Mouse (Mus musculus): ENCODE measurements around the gene Blzf1. TPM values are rescaled to one million over a fixed set of nuclear protein-coding genes. Genes with fewer than 3 reads are reported as not detected.

Blzf1 gene
- polyA plus RNA-seq, 1 experiment from 2014 or later = 26.8 TPM

DNA sequence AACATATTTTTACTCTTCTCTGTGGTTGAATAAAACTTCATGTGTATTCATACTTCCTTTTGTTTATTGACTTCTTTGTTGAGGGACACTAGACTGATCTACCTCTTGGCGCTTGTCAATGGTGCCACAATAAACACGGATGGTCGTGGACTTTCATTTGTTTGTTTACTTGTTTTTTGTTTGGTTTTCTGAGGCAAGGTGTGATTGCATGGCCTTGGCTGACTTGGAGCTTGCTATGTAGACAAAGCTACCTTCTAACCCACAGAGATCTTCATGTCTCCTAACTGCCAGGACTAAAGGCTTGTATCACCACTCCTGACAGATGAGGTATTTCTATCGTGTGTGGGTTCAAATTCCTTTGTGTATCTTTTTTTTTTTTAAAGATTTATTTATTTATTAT lies 16.9 kb upstream of the Blzf1 start:
- Histone ChIP-seq H3K4me3 (ENCODE audit: low read length) (no peak overlapping the region), H3K27ac (ENCODE audit: low read length) (no peak overlapping the region), H3K27me3 (replicated peaks; ENCODE audit: control insufficient read depth, insufficient read depth, low read length) (no peaks in the 10 kb centered on the region), H3K9me3 (ENCODE audit: control insufficient read depth, low read length) (no peaks in the 10 kb centered on the region), H3K36me3 (ENCODE audit: control insufficient read depth, insufficient read depth, low read length) (no peaks in the 10 kb centered on the region), H3K9ac (ENCODE audit: low read depth, low read length) (no peak overlapping the region), H3K4me1 (ENCODE audit: control insufficient read depth, insufficient read depth, low read length) (peaks cover 14% of the 10 kb centered on the region), H3K4me2 (ENCODE audit: low read depth, low read length) (no peak overlapping the region)
- WGBS = 86% methylated on average over 4 of the region's 4 CpGs
- ATAC-seq = no peak

DNA sequence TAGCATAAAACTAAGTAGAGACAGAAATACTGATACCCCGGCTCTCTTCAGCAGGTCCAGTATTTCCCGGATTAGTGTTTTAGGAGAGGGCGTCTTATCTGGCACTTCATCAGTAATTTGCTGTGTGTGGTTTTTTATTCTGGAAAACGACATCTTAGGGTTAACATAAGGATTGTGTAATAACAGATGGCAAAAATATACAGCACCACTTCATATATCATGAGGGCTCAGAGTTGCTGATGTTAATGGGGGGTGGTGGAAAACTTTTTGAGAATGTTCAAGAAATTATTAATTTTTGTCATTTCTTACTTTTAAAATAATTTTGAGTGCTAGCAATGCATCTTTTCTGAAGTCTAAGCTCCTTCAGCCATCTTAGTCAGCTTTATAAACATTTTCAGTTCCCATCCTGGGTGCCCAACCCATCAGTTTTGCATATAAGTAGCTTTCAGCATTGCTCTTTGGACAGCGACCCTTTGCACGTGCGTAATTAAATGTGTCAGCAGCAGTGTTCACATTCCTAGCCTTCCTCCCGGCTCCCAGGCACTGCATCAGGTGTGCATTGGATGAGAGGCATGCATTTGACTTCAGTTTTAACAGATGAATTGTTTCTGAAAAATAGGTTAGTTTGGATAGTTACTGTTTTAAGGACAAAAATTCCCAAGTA lies 15.8 kb upstream of the Blzf1 start:
- H3K4me2 ChIP-seq (ENCODE audit: low read depth, low read length) = no peak overlapping the region
- H3K27ac ChIP-seq (ENCODE audit: low read length) = no peak overlapping the region
- H3K36me3 ChIP-seq (ENCODE audit: control insufficient read depth, insufficient read depth, low read length) = no peaks in the 10 kb centered on the region
- ATAC-seq = no peak
- H3K4me3 ChIP-seq (ENCODE audit: low read length) = no peak overlapping the region
- H3K4me1 ChIP-seq (ENCODE audit: control insufficient read depth, insufficient read depth, low read length) = peaks cover 20% of the 10 kb centered on the region
- H3K9ac ChIP-seq (ENCODE audit: low read depth, low read length) = no peak overlapping the region
- 68% methylated on average over 8 of the region's 8 CpGs for WGBS
- H3K9me3 ChIP-seq (ENCODE audit: control insufficient read depth, low read length) = no peaks in the 10 kb centered on the region
- H3K27me3 ChIP-seq (replicated peaks; ENCODE audit: control insufficient read depth, insufficient read depth, low read length) = no peaks in the 10 kb centered on the region

DNA sequence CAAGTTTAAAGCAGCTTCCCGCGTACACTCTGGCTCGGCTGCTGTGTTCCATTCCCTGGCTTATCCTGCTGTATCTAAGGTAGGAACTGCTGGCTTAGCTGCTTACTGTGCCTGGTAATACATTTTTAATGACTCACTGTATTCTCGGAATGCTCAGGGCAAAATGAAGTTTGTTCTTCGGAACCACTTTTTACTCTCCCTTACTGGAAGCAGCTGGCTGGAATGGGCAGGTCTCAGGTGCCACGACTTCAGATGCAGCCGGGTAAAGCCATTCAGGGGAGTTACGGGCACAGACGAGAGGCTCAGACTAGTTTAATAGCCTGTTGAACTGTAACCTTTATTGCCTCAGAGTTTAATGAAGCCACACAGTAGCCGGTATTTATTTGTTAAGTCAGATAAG lies 14.1 kb upstream of the Blzf1 start:
- Histone ChIP-seq H3K36me3 (ENCODE audit: control insufficient read depth, insufficient read depth, low read length) (no peaks in the 10 kb centered on the region), H3K27ac (ENCODE audit: low read length) (peak overlapping the region; percentile 60), H3K4me3 (ENCODE audit: low read length) (0 out of 2 replicates have a peak overlapping the region, but pooled peaks have one; percentile 1), H3K9ac (ENCODE audit: low read depth, low read length) (no peak overlapping the region), H3K9me3 (ENCODE audit: control insufficient read depth, low read length) (no peaks in the 10 kb centered on the region), H3K4me1 (ENCODE audit: control insufficient read depth, insufficient read depth, low read length) (peaks cover 20% of the 10 kb centered on the region), H3K4me2 (ENCODE audit: low read depth, low read length) (no peak overlapping the region), H3K27me3 (replicated peaks; ENCODE audit: control insufficient read depth, insufficient read depth, low read length) (no peaks in the 10 kb centered on the region)
- WGBS = 53% methylated on average over 10 of the region's 10 CpGs
- peak; percentile 81 for ATAC-seq

DNA sequence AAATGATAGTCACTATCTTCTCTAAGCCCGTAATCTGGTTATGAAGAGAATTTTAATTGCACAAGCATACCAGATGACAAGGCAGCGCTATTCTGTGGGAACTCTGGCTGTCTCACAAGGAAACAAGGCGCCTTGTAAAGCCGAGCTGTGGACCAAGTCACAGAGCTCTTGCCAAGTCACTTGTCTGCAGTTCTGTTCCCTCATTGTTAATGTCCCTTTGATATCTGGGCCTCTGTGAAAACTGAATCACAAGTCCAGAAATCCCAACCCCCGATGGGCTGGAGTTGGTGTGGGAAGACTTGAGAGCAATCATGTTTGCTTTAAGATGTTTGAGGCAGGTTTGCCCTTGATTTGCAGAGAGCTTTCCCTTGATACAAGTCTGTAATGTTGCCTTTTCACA lies 13.4 kb upstream of the Blzf1 start:
- WGBS = 63% methylated on average over 5 of the region's 5 CpGs
- Histone ChIP-seq H3K4me1 (ENCODE audit: control insufficient read depth, insufficient read depth, low read length) (peaks cover 20% of the 10 kb centered on the region), H3K27me3 (replicated peaks; ENCODE audit: control insufficient read depth, insufficient read depth, low read length) (no peaks in the 10 kb centered on the region), H3K4me2 (ENCODE audit: low read depth, low read length) (no peak overlapping the region), H3K4me3 (ENCODE audit: low read length) (no peak overlapping the region), H3K9ac (ENCODE audit: low read depth, low read length) (no peak overlapping the region), H3K27ac (ENCODE audit: low read length) (0 out of 2 replicates have a peak overlapping the region, but pooled peaks have one; percentile 3), H3K9me3 (ENCODE audit: control insufficient read depth, low read length) (no peaks in the 10 kb centered on the region), H3K36me3 (ENCODE audit: control insufficient read depth, insufficient read depth, low read length) (no peaks in the 10 kb centered on the region)
- no peak for ATAC-seq

GRCm38 (mm10) chr1:164319542-164320140 lies 12.4 kb upstream of the Blzf1 start:
- 50% methylated on average over 14 of the region's 14 CpGs for WGBS
- H3K9ac ChIP-seq (ENCODE audit: low read depth, low read length) = peak overlapping the region; percentile 42; the same call in 1 of the 2 replicates
- no peaks in the 10 kb centered on the region for H3K27me3 ChIP-seq (replicated peaks; ENCODE audit: control insufficient read depth, insufficient read depth, low read length)
- no peaks in the 10 kb centered on the region for H3K9me3 ChIP-seq (ENCODE audit: control insufficient read depth, low read length)
- 0 out of 2 replicates have a peak overlapping the region, but pooled peaks have one; percentile 8 for H3K4me2 ChIP-seq (ENCODE audit: low read depth, low read length)
- no peaks in the 10 kb centered on the region for H3K36me3 ChIP-seq (ENCODE audit: control insufficient read depth, insufficient read depth, low read length)
- peak overlapping the region; percentile 27; the same call in 1 of the 2 replicates for H3K27ac ChIP-seq (ENCODE audit: low read length)
- no peak overlapping the region for H3K4me3 ChIP-seq (ENCODE audit: low read length)
- no peak for ATAC-seq
- peaks cover 20% of the 10 kb centered on the region for H3K4me1 ChIP-seq (ENCODE audit: control insufficient read depth, insufficient read depth, low read length)

- no peaks in the 10 kb centered on the region for H3K36me3 ChIP-seq (ENCODE audit: control insufficient read depth, insufficient read depth, low read length)
- no peaks in the 10 kb centered on the region for H3K27me3 ChIP-seq (replicated peaks; ENCODE audit: control insufficient read depth, insufficient read depth, low read length)
- H3K27ac ChIP-seq (ENCODE audit: low read length) = peak overlapping the region; percentile 36; the same call in 1 of the 2 replicates
- H3K4me3 ChIP-seq (ENCODE audit: low read length) = no peak overlapping the region
- H3K4me1 ChIP-seq (ENCODE audit: control insufficient read depth, insufficient read depth, low read length) = peaks cover 20% of the 10 kb centered on the region
- H3K9ac ChIP-seq (ENCODE audit: low read depth, low read length) = no peak overlapping the region
- peak; percentile 41; the same call in 1 of the 2 replicates for ATAC-seq
- WGBS = 75% methylated on average over 5 of the region's 5 CpGs
- H3K9me3 ChIP-seq (ENCODE audit: control insufficient read depth, low read length) = no peaks in the 10 kb centered on the region
- H3K4me2 ChIP-seq (ENCODE audit: low read depth, low read length) = no peak overlapping the region
These were observed 11.2 kb upstream of the Blzf1 start for GRCm38 (mm10) chr1:164318474-164318873.

GRCm38 (mm10) chr1:164317261-164317660 lies 10.0 kb upstream of the Blzf1 start:
- WGBS = 74% methylated on average over 9 of the region's 9 CpGs
- no peak for ATAC-seq
- H3K27me3 ChIP-seq (replicated peaks; ENCODE audit: control insufficient read depth, insufficient read depth, low read length) = no peaks in the 10 kb centered on the region

GRCm38 (mm10) chr1:164316697-164317096 lies 9.4 kb upstream of the Blzf1 start:
- no peaks in the 10 kb centered on the region for H3K36me3 ChIP-seq (ENCODE audit: control insufficient read depth, insufficient read depth, low read length)
- no peak overlapping the region for H3K4me3 ChIP-seq (ENCODE audit: low read length)
- no peaks in the 10 kb centered on the region for H3K27me3 ChIP-seq (replicated peaks; ENCODE audit: control insufficient read depth, insufficient read depth, low read length)
- no peak overlapping the region for H3K27ac ChIP-seq (ENCODE audit: low read length)
- no peaks in the 10 kb centered on the region for H3K9me3 ChIP-seq (ENCODE audit: control insufficient read depth, low read length)
- ATAC-seq = no peak
- WGBS = 24% methylated on average over 3 of the region's 3 CpGs
- H3K4me2 ChIP-seq (ENCODE audit: low read depth, low read length) = no peak overlapping the region
- peaks cover 15% of the 10 kb centered on the region for H3K4me1 ChIP-seq (ENCODE audit: control insufficient read depth, insufficient read depth, low read length)
- H3K9ac ChIP-seq (ENCODE audit: low read depth, low read length) = no peak overlapping the region

More at GRCm38 (mm10) chr1:164317261-164317660, 10.0 kb upstream of the Blzf1 start:
- Histone ChIP-seq H3K9me3 (ENCODE audit: control insufficient read depth, low read length) (no peaks in the 10 kb centered on the region), H3K4me2 (ENCODE audit: low read depth, low read length) (no peak overlapping the region), H3K4me1 (ENCODE audit: control insufficient read depth, insufficient read depth, low read length) (peaks cover 19% of the 10 kb centered on the region), H3K9ac (ENCODE audit: low read depth, low read length) (no peak overlapping the region), H3K36me3 (ENCODE audit: control insufficient read depth, insufficient read depth, low read length) (no peaks in the 10 kb centered on the region), H3K4me3 (ENCODE audit: low read length) (no peak overlapping the region), H3K27ac (ENCODE audit: low read length) (no peak overlapping the region)

DNA sequence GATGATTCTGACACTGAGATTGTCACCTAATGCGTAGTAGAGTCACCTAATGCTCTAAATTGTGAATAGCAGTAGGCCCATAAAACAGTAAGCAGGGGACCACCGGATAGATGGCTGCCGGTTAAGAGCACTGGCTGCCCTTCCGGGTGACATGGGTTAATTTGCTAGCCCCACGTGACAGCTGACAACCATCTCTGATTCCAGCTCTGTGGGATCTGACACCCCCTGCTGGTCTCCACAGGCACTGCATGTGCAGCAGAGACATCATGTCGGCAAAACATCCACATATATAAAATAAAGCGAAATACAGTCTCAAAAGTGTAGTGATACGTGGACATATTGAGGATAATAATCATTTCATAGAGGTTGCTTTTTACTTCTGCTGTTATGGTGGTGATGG lies 8.0 kb upstream of the Blzf1 start:
- H3K36me3 ChIP-seq (ENCODE audit: control insufficient read depth, insufficient read depth, low read length) = no peaks in the 10 kb centered on the region
- ATAC-seq = no peak
- H3K9me3 ChIP-seq (ENCODE audit: control insufficient read depth, low read length) = no peaks in the 10 kb centered on the region
- H3K4me1 ChIP-seq (ENCODE audit: control insufficient read depth, insufficient read depth, low read length) = peaks cover 12% of the 10 kb centered on the region
- H3K9ac ChIP-seq (ENCODE audit: low read depth, low read length) = no peak overlapping the region
- H3K27me3 ChIP-seq (replicated peaks; ENCODE audit: control insufficient read depth, insufficient read depth, low read length) = no peaks in the 10 kb centered on the region
- H3K4me3 ChIP-seq (ENCODE audit: low read length) = no peak overlapping the region
- H3K27ac ChIP-seq (ENCODE audit: low read length) = no peak overlapping the region
- WGBS = 79% methylated on average over 8 of the region's 8 CpGs
- no peak overlapping the region for H3K4me2 ChIP-seq (ENCODE audit: low read depth, low read length)
